Mouse (Mus musculus): ENCODE measurements around the gene Card19. TPM values are rescaled to one million over a fixed set of nuclear protein-coding genes. Genes with fewer than 3 reads are reported as not detected.

The Card19 gene
- total and polyA plus RNA-seq, 3 experiments: 15.8 to 51.8 TPM; not detected in 1

- H3K4me3 ChIP-seq (ENCODE audit: control insufficient read depth in 1 of 2, insufficient read depth in 1 of 2, low read depth in 2 of 2, low read length in 2 of 2): no peak overlapping the region
- no peaks in the 10 kb centered on the region for H3K9me3 ChIP-seq (replicated peaks; ENCODE audit: insufficient read depth, low read length)
- TF ChIP-seq NRF1 (IDR thresholded peaks at IDR 0.05; ENCODE audit: insufficient read depth, low read depth, low read length, poor library complexity, severe bottlenecking) (no peak), USF2 (IDR thresholded peaks at IDR 0.05; ENCODE audit: borderline replicate concordance in 1 of 2, insufficient read depth in 1 of 2, low read depth in 1 of 2, low read length in 2 of 2) (no peak), POLR2A (IDR thresholded peaks at IDR 0.05; ENCODE audit: control insufficient read depth in 1 of 2, insufficient read depth in 1 of 2, low read depth in 1 of 2, low read length in 2 of 2, poor library complexity in 1 of 2) (no peak)
- H3K36me3 ChIP-seq (ENCODE audit: control insufficient read depth in 1 of 2, insufficient read depth in 2 of 2, low read length in 2 of 2): peaks cover 0 to 9% of the 10 kb centered on the region in 2 experiments; a peak in 2 of 4 replicates
- no peak overlapping the region for H3K9ac ChIP-seq (ENCODE audit: control insufficient read depth, low read depth, low read length, poor library complexity, severe bottlenecking)
- no peaks in the 10 kb centered on the region for H3K27me3 ChIP-seq (ENCODE audit: control insufficient read depth in 1 of 2, insufficient read depth in 2 of 2, low read length in 2 of 2)
- H3K27ac ChIP-seq (ENCODE audit: control insufficient read depth, low read depth, low read length): no peak overlapping the region
- no peaks in the 10 kb centered on the region; the same call in 1 of the 2 replicates for H3K79me2 ChIP-seq (ENCODE audit: control insufficient read depth, insufficient read depth, low read length, poor library complexity)
- no peak for DNase-seq (ENCODE audit: low read depth, low spot score)
- peaks cover 0 to 14% of the 10 kb centered on the region in 2 experiments; a peak in 3 of 4 replicates for H3K4me1 ChIP-seq (ENCODE audit: control insufficient read depth in 1 of 2, insufficient read depth in 2 of 2, low read length in 2 of 2)
These were observed 26.9 kb downstream of the Card19 start for GRCm38 (mm10) chr13:49188966-49189360.

DNA sequence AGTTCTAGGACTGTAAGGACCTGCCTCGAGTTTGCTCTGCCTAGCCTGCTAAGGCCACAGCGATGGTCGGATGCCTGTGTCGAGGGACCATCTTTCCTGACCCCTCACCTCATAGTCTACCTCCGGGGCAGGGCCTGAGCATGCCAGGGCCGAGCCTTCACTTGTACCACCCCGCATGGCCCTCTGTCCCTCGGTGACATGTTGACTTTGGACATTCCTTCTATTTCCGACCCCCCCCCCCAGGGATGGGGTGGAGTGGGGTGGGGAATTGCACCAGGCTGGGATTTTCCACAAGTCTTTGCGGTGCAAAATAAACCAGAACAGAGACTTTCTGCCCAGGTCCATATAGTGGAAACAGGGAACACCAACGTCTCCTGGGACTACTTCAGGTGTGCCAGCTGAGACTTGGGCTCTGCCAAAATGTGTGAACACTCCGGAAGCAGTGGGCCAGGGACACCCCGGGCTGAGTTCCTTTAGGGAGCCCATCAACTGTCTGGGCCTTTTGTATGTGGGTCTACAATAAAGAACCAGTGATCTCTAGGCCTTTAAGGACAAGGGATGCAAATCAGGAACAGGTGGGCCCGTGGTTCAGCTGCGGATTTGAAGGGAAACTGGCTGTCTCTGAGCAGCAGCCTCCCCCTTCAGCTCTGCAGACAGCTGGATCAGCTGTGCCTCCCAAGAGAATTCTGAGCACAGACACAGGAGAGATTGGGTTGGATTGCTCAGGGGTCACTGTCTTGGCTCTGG, 27.4 kb downstream of the Card19 start:
- H3K27me3 ChIP-seq (ENCODE audit: control insufficient read depth in 1 of 2, insufficient read depth in 2 of 2, low read length in 2 of 2): no peaks in the 10 kb centered on the region
- no peaks in the 10 kb centered on the region for H3K9me3 ChIP-seq (replicated peaks; ENCODE audit: insufficient read depth, low read length)
- no peaks in the 10 kb centered on the region; the same call in 1 of the 2 replicates for H3K79me2 ChIP-seq (ENCODE audit: control insufficient read depth, insufficient read depth, low read length, poor library complexity)
- H3K9ac ChIP-seq (ENCODE audit: control insufficient read depth, low read depth, low read length, poor library complexity, severe bottlenecking): peak overlapping the region; percentile 63
- peak overlapping the region; percentile 62 for H3K27ac ChIP-seq (ENCODE audit: control insufficient read depth, low read depth, low read length)
- no peak for DNase-seq (ENCODE audit: low read depth, low spot score)
- no peak for TF ChIP-seq TCF12 (IDR thresholded peaks at IDR 0.05; ENCODE audit: low read depth, low read length)
- peaks cover 0 to 14% of the 10 kb centered on the region in 2 experiments; a peak in 3 of 4 replicates for H3K4me1 ChIP-seq (ENCODE audit: control insufficient read depth in 1 of 2, insufficient read depth in 2 of 2, low read length in 2 of 2)
- peaks cover 0 to 9% of the 10 kb centered on the region in 2 experiments; a peak in 2 of 4 replicates for H3K36me3 ChIP-seq (ENCODE audit: control insufficient read depth in 1 of 2, insufficient read depth in 2 of 2, low read length in 2 of 2)
- peak overlapping the region; percentile 39 to 65 for H3K4me3 ChIP-seq (ENCODE audit: control insufficient read depth in 1 of 2, insufficient read depth in 1 of 2, low read depth in 2 of 2, low read length in 2 of 2)

DNA sequence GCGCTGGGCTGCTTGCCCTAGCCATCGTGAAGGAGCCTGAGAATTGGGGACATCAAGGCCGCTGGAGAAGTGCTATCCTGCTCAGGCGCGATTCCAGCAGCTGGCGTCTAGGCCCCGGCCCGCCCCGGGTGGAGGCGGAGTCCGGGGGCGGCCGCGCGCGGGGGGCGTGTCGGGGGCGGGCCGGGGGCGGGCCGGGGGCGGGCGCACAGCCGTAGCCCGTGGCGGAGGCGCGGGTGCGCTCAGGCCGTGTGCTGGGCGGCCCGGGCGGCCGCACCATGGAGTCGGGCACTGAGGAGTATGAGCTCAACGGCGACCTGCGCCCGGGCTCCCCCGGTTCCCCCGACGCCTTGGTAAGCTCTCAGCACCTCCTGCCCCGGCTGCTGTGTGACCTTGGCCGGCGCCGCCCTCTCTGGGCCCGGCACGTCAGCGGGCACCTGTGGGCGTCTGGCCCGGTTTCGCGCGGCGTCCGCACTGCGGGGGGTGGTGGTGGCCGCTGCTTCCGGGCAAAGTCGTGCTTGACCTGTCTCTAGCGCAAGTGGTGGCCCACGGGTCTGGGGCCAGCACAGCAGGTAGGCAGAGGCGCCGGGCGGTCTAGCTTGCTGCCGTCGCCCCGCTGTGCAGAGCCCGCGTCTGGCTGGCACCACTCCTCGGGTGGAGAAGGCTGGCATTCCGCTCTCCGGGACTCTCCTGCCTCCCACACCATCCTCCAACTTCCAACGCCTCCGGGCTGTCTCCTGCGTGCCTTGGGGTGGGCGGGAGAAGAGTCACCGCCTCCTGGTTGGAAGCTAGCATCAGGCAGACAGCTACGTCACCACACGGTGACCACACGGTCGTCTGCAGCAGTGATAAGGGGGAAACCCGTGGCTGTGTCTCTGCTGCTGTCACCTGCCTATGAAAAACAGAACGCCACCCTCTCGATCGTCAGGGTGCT, 28.3 kb downstream of the Card19 start, which contains the start of gene Ninj1:
Gene Ninj1 (plus strand): TSS at position 198 of the 931 bp plus-strand sequence.
- Histone ChIP-seq H3K9me3 (replicated peaks; ENCODE audit: insufficient read depth, low read length) (no peaks in the 10 kb centered on the region), H3K4me3 (ENCODE audit: control insufficient read depth in 1 of 2, insufficient read depth in 1 of 2, low read depth in 2 of 2, low read length in 2 of 2) (peak within 1 kb of the TSS; percentile 65 to 81), H3K4me1 (ENCODE audit: control insufficient read depth in 1 of 2, insufficient read depth in 2 of 2, low read length in 2 of 2) (peaks cover 0 to 14% of the 10 kb centered on the region in 2 experiments; a peak in 3 of 4 replicates), H3K27me3 (ENCODE audit: control insufficient read depth in 1 of 2, insufficient read depth in 2 of 2, low read length in 2 of 2) (no peaks in the 10 kb centered on the region), H3K27ac (ENCODE audit: control insufficient read depth, low read depth, low read length) (peak within 1 kb of the TSS; percentile 62), H3K9ac (ENCODE audit: control insufficient read depth, low read depth, low read length, poor library complexity, severe bottlenecking) (peak within 1 kb of the TSS; percentile 78), H3K36me3 (ENCODE audit: control insufficient read depth in 1 of 2, insufficient read depth in 2 of 2, low read length in 2 of 2) (peaks cover 0 to 9% of the 10 kb centered on the region in 2 experiments; a peak in 2 of 4 replicates), H3K79me2 (ENCODE audit: control insufficient read depth, insufficient read depth, low read length, poor library complexity) (no peaks in the 10 kb centered on the region; the same call in 1 of the 2 replicates)
- peak; percentile 94 for DNase-seq (ENCODE audit: low read depth, low spot score)
- no peak for TF ChIP-seq CHD2 (IDR thresholded peaks at IDR 0.05; ENCODE audit: low read length)
- peak; percentile 30; the same call in 1 of the 2 replicates for TF ChIP-seq MAZ (IDR thresholded peaks at IDR 0.05; ENCODE audit: low read depth, low read length)
- peak; percentile 89 for TF ChIP-seq ETS1 (IDR thresholded peaks at IDR 0.05; ENCODE audit: low read depth, low read length)
- no peak for TF ChIP-seq GABPA (IDR thresholded peaks at IDR 0.05; ENCODE audit: low read depth, low read length)
- peak; percentile 94 for TF ChIP-seq SIN3A (IDR thresholded peaks at IDR 0.05; ENCODE audit: low read length)
- no peak for TF ChIP-seq UBTF (IDR thresholded peaks at IDR 0.05; ENCODE audit: borderline replicate concordance, insufficient read depth, low read depth, low read length)
- TF ChIP-seq ZC3H11A (IDR thresholded peaks at IDR 0.05; ENCODE audit: low read depth, low read length): no peak
- TF ChIP-seq POLR2AphosphoS5 (IDR thresholded peaks at IDR 0.05; ENCODE audit: borderline replicate concordance, low read depth, low read length): no peak
- TF ChIP-seq ELF1 (IDR thresholded peaks at IDR 0.05; ENCODE audit: low read depth, low read length): no peak
- TF ChIP-seq CHD1 (IDR thresholded peaks at IDR 0.05; ENCODE audit: low read depth, low read length): no peak
- TF ChIP-seq USF1 (IDR thresholded peaks at IDR 0.05; ENCODE audit: low read depth, low read length): peak; percentile 50; the same call in 1 of the 2 replicates
- no peak for TF ChIP-seq MAFK (IDR thresholded peaks at IDR 0.05; ENCODE audit: borderline replicate concordance, low read depth, low read length)
- peak; percentile 58 for TF ChIP-seq MAX (IDR thresholded peaks at IDR 0.05; ENCODE audit: low read length)
- peak; percentile 90 for TF ChIP-seq MXI1 (IDR thresholded peaks at IDR 0.05; ENCODE audit: low read depth, low read length)
- peak; percentile 82 to 94; a peak in 3 of 4 replicates for TF ChIP-seq POLR2A (IDR thresholded peaks at IDR 0.05; ENCODE audit: control insufficient read depth in 1 of 2, insufficient read depth in 1 of 2, low read depth in 1 of 2, low read length in 2 of 2, poor library complexity in 1 of 2)
- no peak; the same call in 1 of the 2 replicates for TF ChIP-seq KAT2A (conservative IDR thresholded peaks at IDR 0.05; ENCODE audit: low read depth, low read length)
- no peak for TF ChIP-seq SMC3 (IDR thresholded peaks at IDR 0.05; ENCODE audit: low read depth, low read length)
- TF ChIP-seq NRF1 (IDR thresholded peaks at IDR 0.05; ENCODE audit: insufficient read depth, low read depth, low read length, poor library complexity, severe bottlenecking): peak; percentile 28; the same call in 1 of the 2 replicates
